Mouse (Mus musculus): ENCODE results near the gene Cdc26. TPM values are rescaled to one million over a fixed set of nuclear protein-coding genes. Genes with fewer than 3 reads are reported as not detected.

Gene Cdc26
- polyA plus RNA-seq, 1 experiment from 2014 or later, result 52.4 TPM

- 70% methylated on average over 2 of the region's 2 CpGs for WGBS (ENCODE audit: insufficient replicate concordance)
- ATAC-seq (ENCODE audit: low read depth), result no peak
- H3K4me2 ChIP-seq (ENCODE audit: low read depth, low read length), result peak overlapping the region; percentile 70
- H3K4me1 ChIP-seq (ENCODE audit: control insufficient read depth, low read depth, low read length), result peaks cover 18% of the 10 kb centered on the region
- H3K36me3 ChIP-seq (ENCODE audit: control insufficient read depth, insufficient read depth), result peaks cover 22% of the 10 kb centered on the region
- peak overlapping the region; percentile 89; the same call in 1 of the 2 replicates for H3K9ac ChIP-seq (ENCODE audit: low read depth, low read length)
- H3K9me3 ChIP-seq (replicated peaks; ENCODE audit: control insufficient read depth, low read length), result no peaks in the 10 kb centered on the region
- H3K4me3 ChIP-seq (ENCODE audit: low read depth, low read length), result peak overlapping the region; percentile 81
- no peaks in the 10 kb centered on the region for H3K27me3 ChIP-seq (ENCODE audit: control insufficient read depth, insufficient read depth, low read depth, low read length)
- H3K27ac ChIP-seq (ENCODE audit: low read length), result no peak overlapping the region
Observed at GRCm38 (mm10) chr4:62410325-62410724, 1.9 kb upstream of the Cdc26 start.

GRCm38 (mm10) chr4:62409615-62410014 lies 1.2 kb upstream of the Cdc26 start:
- Histone ChIP-seq H3K36me3 (ENCODE audit: control insufficient read depth, insufficient read depth) (peaks cover 14% of the 10 kb centered on the region), H3K4me1 (ENCODE audit: control insufficient read depth, low read depth, low read length) (peaks cover 20% of the 10 kb centered on the region), H3K4me3 (ENCODE audit: low read depth, low read length) (peak overlapping the region; percentile 81), H3K27ac (ENCODE audit: low read length) (peak overlapping the region; percentile 85), H3K9me3 (replicated peaks; ENCODE audit: control insufficient read depth, low read length) (no peaks in the 10 kb centered on the region), H3K4me2 (ENCODE audit: low read depth, low read length) (peak overlapping the region; percentile 70), H3K27me3 (ENCODE audit: control insufficient read depth, insufficient read depth, low read depth, low read length) (no peaks in the 10 kb centered on the region), H3K9ac (ENCODE audit: low read depth, low read length) (peak overlapping the region; percentile 89)
- 19% methylated on average over 6 of the region's 6 CpGs for WGBS (ENCODE audit: insufficient replicate concordance)
- no peak for ATAC-seq (ENCODE audit: low read depth)

- Histone ChIP-seq H3K4me3 (ENCODE audit: low read depth, low read length) (peak overlapping the region; percentile 81), H3K9ac (ENCODE audit: low read depth, low read length) (peak overlapping the region; percentile 73), H3K4me1 (ENCODE audit: control insufficient read depth, low read depth, low read length) (peaks cover 21% of the 10 kb centered on the region), H3K27ac (ENCODE audit: low read length) (peak overlapping the region; percentile 91), H3K9me3 (replicated peaks; ENCODE audit: control insufficient read depth, low read length) (no peaks in the 10 kb centered on the region), H3K36me3 (ENCODE audit: control insufficient read depth, insufficient read depth) (peaks cover 10% of the 10 kb centered on the region; the same call in 1 of the 2 replicates), H3K27me3 (ENCODE audit: control insufficient read depth, insufficient read depth, low read depth, low read length) (no peaks in the 10 kb centered on the region), H3K4me2 (ENCODE audit: low read depth, low read length) (peak overlapping the region; percentile 55)
- ATAC-seq (ENCODE audit: low read depth), result peak; percentile 20
- under 1% methylated on average over 35 of the region's 35 CpGs for WGBS (ENCODE audit: insufficient replicate concordance)
Observed at GRCm38 (mm10) chr4:62407730-62408582, 486 bp downstream of the Cdc26 start.

- H3K9me3 ChIP-seq (replicated peaks; ENCODE audit: control insufficient read depth, low read length), result no peaks in the 10 kb centered on the region
- H3K36me3 ChIP-seq (ENCODE audit: control insufficient read depth, insufficient read depth), result peaks cover 14% of the 10 kb centered on the region; the same call in 1 of the 2 replicates
- H3K4me1 ChIP-seq (ENCODE audit: control insufficient read depth, low read depth, low read length), result peaks cover 21% of the 10 kb centered on the region
- 66% methylated on average over 4 of the region's 4 CpGs for WGBS (ENCODE audit: insufficient replicate concordance)
- no peak overlapping the region for H3K27ac ChIP-seq (ENCODE audit: low read length)
- H3K4me3 ChIP-seq (ENCODE audit: low read depth, low read length), result no peak overlapping the region
- no peaks in the 10 kb centered on the region for H3K27me3 ChIP-seq (ENCODE audit: control insufficient read depth, insufficient read depth, low read depth, low read length)
- no peak overlapping the region for H3K4me2 ChIP-seq (ENCODE audit: low read depth, low read length)
- ATAC-seq (ENCODE audit: low read depth), result no peak
- H3K9ac ChIP-seq (ENCODE audit: low read depth, low read length), result no peak overlapping the region
Observed at GRCm38 (mm10) chr4:62406133-62406532, 2.3 kb downstream of the Cdc26 start.

- H3K36me3 ChIP-seq (ENCODE audit: control insufficient read depth, insufficient read depth), result peaks cover 32% of the 10 kb centered on the region
Observed at GRCm38 (mm10) chr4:62398956-62399355, 9.5 kb downstream of the Cdc26 start.

GRCm38 (mm10) chr4:62397616-62398365 lies 10.7 kb downstream of the Cdc26 start:
- no peak overlapping the region for H3K9ac ChIP-seq (ENCODE audit: low read depth, low read length)
- 60% methylated on average over 4 of the region's 4 CpGs for WGBS (ENCODE audit: insufficient replicate concordance)
- no peak overlapping the region for H3K27ac ChIP-seq (ENCODE audit: low read length)
- H3K36me3 ChIP-seq (ENCODE audit: control insufficient read depth, insufficient read depth), result peaks cover 35% of the 10 kb centered on the region
- no peak overlapping the region for H3K4me2 ChIP-seq (ENCODE audit: low read depth, low read length)
- no peaks in the 10 kb centered on the region for H3K9me3 ChIP-seq (replicated peaks; ENCODE audit: control insufficient read depth, low read length)
- H3K27me3 ChIP-seq (ENCODE audit: control insufficient read depth, insufficient read depth, low read depth, low read length), result no peaks in the 10 kb centered on the region
- no peaks in the 10 kb centered on the region for H3K4me1 ChIP-seq (ENCODE audit: control insufficient read depth, low read depth, low read length)
- H3K4me3 ChIP-seq (ENCODE audit: low read depth, low read length), result no peak overlapping the region
- ATAC-seq (ENCODE audit: low read depth), result no peak

More at GRCm38 (mm10) chr4:62398956-62399355, 9.5 kb downstream of the Cdc26 start:
- Histone ChIP-seq H3K9me3 (replicated peaks; ENCODE audit: control insufficient read depth, low read length) (no peaks in the 10 kb centered on the region), H3K27me3 (ENCODE audit: control insufficient read depth, insufficient read depth, low read depth, low read length) (no peaks in the 10 kb centered on the region), H3K4me3 (ENCODE audit: low read depth, low read length) (no peak overlapping the region), H3K4me1 (ENCODE audit: control insufficient read depth, low read depth, low read length) (no peaks in the 10 kb centered on the region), H3K9ac (ENCODE audit: low read depth, low read length) (no peak overlapping the region), H3K27ac (ENCODE audit: low read length) (no peak overlapping the region), H3K4me2 (ENCODE audit: low read depth, low read length) (no peak overlapping the region)
- 78% methylated on average over 3 of the region's 3 CpGs for WGBS (ENCODE audit: insufficient replicate concordance)
- no peak for ATAC-seq (ENCODE audit: low read depth)

- Histone ChIP-seq H3K36me3 (ENCODE audit: control insufficient read depth, insufficient read depth) (peaks cover 24% of the 10 kb centered on the region), H3K4me2 (ENCODE audit: low read depth, low read length) (no peak overlapping the region), H3K4me1 (ENCODE audit: control insufficient read depth, low read depth, low read length) (no peaks in the 10 kb centered on the region), H3K27ac (ENCODE audit: low read length) (no peak overlapping the region), H3K4me3 (ENCODE audit: low read depth, low read length) (no peak overlapping the region), H3K9me3 (replicated peaks; ENCODE audit: control insufficient read depth, low read length) (no peaks in the 10 kb centered on the region), H3K27me3 (ENCODE audit: control insufficient read depth, insufficient read depth, low read depth, low read length) (no peaks in the 10 kb centered on the region), H3K9ac (ENCODE audit: low read depth, low read length) (no peak overlapping the region)
- 68% methylated on average over 1 of the region's 1 CpGs for WGBS (ENCODE audit: insufficient replicate concordance)
- no peak for ATAC-seq (ENCODE audit: low read depth)
Observed at GRCm38 (mm10) chr4:62395806-62396205, 12.6 kb downstream of the Cdc26 start.

GRCm38 (mm10) chr4:62393459-62393858 lies 15.0 kb downstream of the Cdc26 start:
- H3K27ac ChIP-seq (ENCODE audit: low read length), result no peak overlapping the region
- H3K9me3 ChIP-seq (replicated peaks; ENCODE audit: control insufficient read depth, low read length), result no peaks in the 10 kb centered on the region
- no peak overlapping the region for H3K9ac ChIP-seq (ENCODE audit: low read depth, low read length)
- no peak for ATAC-seq (ENCODE audit: low read depth)
- H3K4me2 ChIP-seq (ENCODE audit: low read depth, low read length), result no peak overlapping the region
- no peaks in the 10 kb centered on the region for H3K27me3 ChIP-seq (ENCODE audit: control insufficient read depth, insufficient read depth, low read depth, low read length)
- no peak overlapping the region for H3K4me3 ChIP-seq (ENCODE audit: low read depth, low read length)
- WGBS (ENCODE audit: insufficient replicate concordance), result 66% methylated on average over 6 of the region's 6 CpGs
- no peaks in the 10 kb centered on the region; the same call in none of the 2 replicates for H3K4me1 ChIP-seq (ENCODE audit: control insufficient read depth, low read depth, low read length)
- H3K36me3 ChIP-seq (ENCODE audit: control insufficient read depth, insufficient read depth), result peaks cover 13% of the 10 kb centered on the region
